Mouse (Mus musculus) liver, embryonic 11.5 days (tissue): ENCODE results near the gene Nxnl1. TPM values are rescaled to one million over a fixed set of nuclear protein-coding genes. Genes with fewer than 3 reads are reported as not detected.
"Not testable (repeated sequence)": the region's sequence is repeated elsewhere in the genome, so short reads cannot be mapped to it uniquely, and the experiment has no call there.

Experiments used
- ATAC-seq: fragments of 200-750 bp; cut with Nextera tagmentation; replicated peaks from 2 replicates; pipeline ENCODE4 v1.8.0; 2017; ENCODE audit warnings: moderate number of reproducible peaks, mild to moderate bottlenecking, moderate TSS enrichment, moderate library complexity; ENCODE audit not compliant: low FRiP score
- DNase-seq: peaks from one replicate; pipeline ENCODE4 v3.0.0-alpha.2; 2017; ENCODE audit warnings: low spot score
- H3K27ac ChIP-seq: fragments of 300-500 bp; sonication (generic); 2 replicates; pipeline ENCODE4 v1.5.1; 2014; ENCODE audit warnings: mild to moderate bottlenecking, low read depth, low read length, control low read depth
- H3K27me3 ChIP-seq: fragments of 300-500 bp; sonication (generic); replicated peaks from 2 replicates; pipeline ENCODE4 v1.6.1; 2014; ENCODE audit warnings: low read length, mixed read lengths; ENCODE audit not compliant: control insufficient read depth, insufficient read depth
- H3K36me3 ChIP-seq: fragments of 300-500 bp; sonication (generic); 2 replicates; pipeline ENCODE4 v1.6.1; 2014; ENCODE audit warnings: mild to moderate bottlenecking, low read length, moderate library complexity, mixed read lengths; ENCODE audit not compliant: control insufficient read depth, insufficient read depth
- H3K4me1 ChIP-seq: fragments of 300-500 bp; sonication (generic); replicated peaks from 2 replicates; pipeline ENCODE4 v1.6.1; 2014; ENCODE audit warnings: low read length, mixed read lengths; ENCODE audit not compliant: control insufficient read depth, insufficient read depth
- H3K4me2 ChIP-seq: fragments of 300-500 bp; sonication (generic); 2 replicates; pipeline ENCODE4 v1.6.1; 2014; ENCODE audit warnings: mild to moderate bottlenecking, control low read depth, moderate library complexity
- H3K4me3 ChIP-seq: fragments of 300-500 bp; sonication (generic); 2 replicates; pipeline ENCODE4 v1.5.1; 2014; ENCODE audit warnings: low read depth, low read length, control low read depth
- H3K9ac ChIP-seq: fragments of 300-500 bp; sonication (generic); 2 replicates; pipeline ENCODE4 v1.6.1; 2014; ENCODE audit warnings: low read depth, low read length, control low read depth
- H3K9me3 ChIP-seq: fragments of 300-500 bp; sonication (generic); 2 replicates; pipeline ENCODE4 v1.6.1; 2016; ENCODE audit warnings: low read length, inconsistent platforms, mixed read lengths; ENCODE audit not compliant: control insufficient read depth
- WGBS: fragments of 180-500 bp; shearing (Covaris S2); extraction: QIAGEN DNeasy Blood & Tissue Kit; methylation state at CpG from one replicate; pipeline ENCODE4 v1.1.7; 2014; 5-methylcytosine and 5-hydroxymethylcytosine counted together
- polyA plus RNA-seq: library from polyadenylated mRNA; unstranded; fragments of >200 nt; fragmentation: Nextera tagmentation; extraction: Ambion mirVana; gene quantifications from 2 replicates; pipeline ENCODE4 v1.2.1, GENCODE M21; 2014

Nxnl1 gene
- polyA plus RNA-seq, 1 experiment from 2014 or later: 0.23 TPM

GRCm38 (mm10) chr8:71521634-71522033 lies 44.8 kb downstream of the Nxnl1 start:
- ATAC-seq: peak; percentile 85
- Histone ChIP-seq H3K27ac (no peak overlapping the region), H3K9ac (no peak overlapping the region), H3K27me3 (peaks cover 22% of the 10 kb centered on the region), H3K36me3 (no peaks in the 10 kb centered on the region), H3K4me3 (no peak overlapping the region), H3K4me1 (peaks cover 14% of the 10 kb centered on the region), H3K4me2 (peak overlapping the region; percentile 11; the same call in 1 of the 2 replicates), H3K9me3 (no peaks in the 10 kb centered on the region)
- 2% methylated on average over 17 of the region's 17 CpGs for WGBS
- DNase-seq: peak; percentile 89

GRCm38 (mm10) chr8:71519037-71519825 lies 47.2 kb downstream of the Nxnl1 start:
- not testable (repeated sequence) for ATAC-seq, H3K4me2 ChIP-seq, H3K4me1 ChIP-seq, H3K27ac ChIP-seq, H3K36me3 ChIP-seq, H3K4me3 ChIP-seq, H3K9me3 ChIP-seq, DNase-seq, H3K27me3 ChIP-seq, H3K9ac ChIP-seq
- WGBS: 35% methylated on average over 9 of the region's 10 CpGs

- DNase-seq: no peak
- H3K9me3 ChIP-seq: no peaks in the 10 kb centered on the region
- no peak overlapping the region for H3K27ac ChIP-seq
Observed at GRCm38 (mm10) chr8:71516786-71517185, 49.6 kb downstream of the Nxnl1 start.

GRCm38 (mm10) chr8:71515043-71515442 lies 51.4 kb downstream of the Nxnl1 start:
- Histone ChIP-seq H3K9me3 (no peaks in the 10 kb centered on the region), H3K27ac (no peak overlapping the region), H3K36me3 (no peaks in the 10 kb centered on the region), H3K4me1 (peaks cover 22% of the 10 kb centered on the region), H3K9ac (no peak overlapping the region), H3K4me3 (no peak overlapping the region), H3K4me2 (no peak overlapping the region), H3K27me3 (no peaks in the 10 kb centered on the region)
- no peak for ATAC-seq
- 76% methylated on average over 5 of the region's 5 CpGs for WGBS
- no peak for DNase-seq

More at GRCm38 (mm10) chr8:71516786-71517185, 49.6 kb downstream of the Nxnl1 start:
- Histone ChIP-seq H3K9ac (no peak overlapping the region), H3K27me3 (no peaks in the 10 kb centered on the region), H3K4me1 (peaks cover 14% of the 10 kb centered on the region), H3K4me2 (no peak overlapping the region), H3K4me3 (no peak overlapping the region), H3K36me3 (no peaks in the 10 kb centered on the region)
- WGBS: 29% methylated on average over 6 of the region's 6 CpGs
- no peak for ATAC-seq

- no peak overlapping the region for H3K27ac ChIP-seq
- H3K4me1 ChIP-seq: peaks cover 22% of the 10 kb centered on the region
- no peaks in the 10 kb centered on the region for H3K36me3 ChIP-seq
- no peak overlapping the region for H3K9ac ChIP-seq
- ATAC-seq (no peak), DNase-seq (no peak)
- H3K4me3 ChIP-seq: no peak overlapping the region
- H3K27me3 ChIP-seq: peaks cover 12% of the 10 kb centered on the region
- H3K4me2 ChIP-seq: no peak overlapping the region
- no peaks in the 10 kb centered on the region for H3K9me3 ChIP-seq
- WGBS: 42% methylated on average over 15 of the region's 15 CpGs
Observed at GRCm38 (mm10) chr8:71513018-71513754, 53.2 kb downstream of the Nxnl1 start.

- WGBS: 10% methylated on average over 14 of the region's 14 CpGs
- peak within 1 kb of the TSS; percentile 57 for H3K4me2 ChIP-seq
- peaks cover 28% of the 10 kb centered on the region for H3K27me3 ChIP-seq
- H3K4me3 ChIP-seq: peak within 1 kb of the TSS; percentile 36
- no peaks in the 10 kb centered on the region for H3K36me3 ChIP-seq
- DNase-seq (no peak), ATAC-seq (peak; percentile 89)
- H3K4me1 ChIP-seq: peaks cover 20% of the 10 kb centered on the region
- no peaks in the 10 kb centered on the region for H3K9me3 ChIP-seq
- peak within 1 kb of the TSS; percentile 2 for H3K27ac ChIP-seq
- no peak within 1 kb of the TSS; the same call in 1 of the 2 replicates for H3K9ac ChIP-seq
Observed at GRCm38 (mm10) chr8:71511644-71512043, 54.8 kb downstream of the Nxnl1 start, which contains the start of gene Plvap. Plvap (minus strand) TSS chr8:71511752.

Other genes starting within 250 kb of the Nxnl1 start
- 86.9 and 97.8 TPM in 2 replicates for gene Use1, start 199.8 kb downstream of the Nxnl1 start, polyA plus RNA-seq
- gene Ocel1, start 195.3 kb downstream of the Nxnl1 start, polyA plus RNA-seq: 5.8 and 6.9 TPM in 2 replicates
- gene Nr2f6, start 184.6 kb downstream of the Nxnl1 start, polyA plus RNA-seq: 43.7 and 44.6 TPM in 2 replicates
- 6.6 and 6.7 TPM in 2 replicates for gene Ushbp1, start 170.8 kb downstream of the Nxnl1 start, polyA plus RNA-seq
- 102 and 111 TPM in 2 replicates for gene Babam1, start 169.7 kb downstream of the Nxnl1 start, polyA plus RNA-seq
- gene Ankle1, start 160.6 kb downstream of the Nxnl1 start, polyA plus RNA-seq: 43.9 and 52.9 TPM in 2 replicates
- 20.6 and 21.4 TPM in 2 replicates for gene Abhd8, start 102.9 kb downstream of the Nxnl1 start, polyA plus RNA-seq
- gene Mrpl34, start 101.6 kb downstream of the Nxnl1 start, polyA plus RNA-seq: 215 and 229 TPM in 2 replicates
- gene Dda1, start 97.4 kb downstream of the Nxnl1 start, polyA plus RNA-seq: 94.1 and 98.2 TPM in 2 replicates
- 0.60 and 0.96 TPM in 2 replicates for gene Ano8, start 80.6 kb downstream of the Nxnl1 start, polyA plus RNA-seq
- 9.5 and 10.4 TPM in 2 replicates for gene Gtpbp3, start 78.5 kb downstream of the Nxnl1 start, polyA plus RNA-seq
- gene Plvap, start 54.8 kb downstream of the Nxnl1 start, polyA plus RNA-seq: 56.0 and 57.3 TPM in 2 replicates
- 0.16 and 0.44 TPM in 2 replicates for gene Ccdc194, start 40.9 kb downstream of the Nxnl1 start, polyA plus RNA-seq
- gene Bst2, start 29.1 kb downstream of the Nxnl1 start, polyA plus RNA-seq: 21.9 and 24.0 TPM in 2 replicates
- gene Mvb12a, start 23.7 kb downstream of the Nxnl1 start, polyA plus RNA-seq: 68.1 and 71.0 TPM in 2 replicates
- gene Tmem221, start 7.7 kb downstream of the Nxnl1 start, polyA plus RNA-seq: 0.53 and 1.1 TPM in 2 replicates
- gene Slc27a1, start 2.3 kb upstream of the Nxnl1 start, polyA plus RNA-seq: 6.2 and 7.0 TPM in 2 replicates
- gene Pgls, start 25.6 kb upstream of the Nxnl1 start, polyA plus RNA-seq: 200 TPM in 2 replicates
- 0.88 and 3.8 TPM in 2 replicates for gene Fam129c, start 31.0 kb upstream of the Nxnl1 start, polyA plus RNA-seq
- 45.2 and 45.4 TPM in 2 replicates for gene Colgalt1, start 44.4 kb upstream of the Nxnl1 start, polyA plus RNA-seq
- 0.41 and 0.45 TPM in 2 replicates for gene Unc13a, start 105.2 kb upstream of the Nxnl1 start, polyA plus RNA-seq
- 10.1 and 11.0 TPM in 2 replicates for gene Jak3, start 109.7 kb upstream of the Nxnl1 start, polyA plus RNA-seq
- gene Insl3, start 122.6 kb upstream of the Nxnl1 start, polyA plus RNA-seq: 1.3 and 2.0 TPM in 2 replicates
- gene B3gnt3, start 135.2 kb upstream of the Nxnl1 start, polyA plus RNA-seq: 2.1 and 2.9 TPM in 2 replicates
- 20.8 and 21.1 TPM in 2 replicates for gene Fcho1, start 159.1 kb upstream of the Nxnl1 start, polyA plus RNA-seq